Mouse (Mus musculus) Muller cell, postnatal 12 days (primary cell): ENCODE measurements around the gene Ifnar1.

Source experiments
- DNase-seq: peaks from one replicate; pipeline ENCODE4 v3.0.0-alpha.2; 2015; ENCODE audit errors: inconsistent ontology term

The Ifnar1 gene

DNA sequence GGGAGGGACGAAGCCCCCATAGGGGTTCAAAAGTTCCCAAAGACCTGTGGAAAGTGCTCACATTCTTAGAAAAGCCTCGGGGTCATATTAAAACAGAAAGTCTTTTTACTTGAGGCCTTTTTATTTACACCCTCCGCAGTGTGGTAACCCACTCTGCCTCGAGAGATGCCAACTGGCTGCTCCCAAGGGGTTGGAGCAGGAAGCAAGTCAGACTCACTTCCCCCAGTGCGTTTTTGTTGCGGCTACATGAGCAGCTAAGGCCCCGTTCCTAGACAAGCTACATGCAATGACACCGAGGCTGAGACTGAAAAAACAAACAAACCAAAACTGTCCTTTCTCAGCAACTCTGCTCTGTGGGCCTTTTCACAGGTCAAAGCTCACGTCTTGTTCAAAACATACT, 53.5 kb downstream of the Ifnar1 start:
- DNase-seq: no peak

DNA sequence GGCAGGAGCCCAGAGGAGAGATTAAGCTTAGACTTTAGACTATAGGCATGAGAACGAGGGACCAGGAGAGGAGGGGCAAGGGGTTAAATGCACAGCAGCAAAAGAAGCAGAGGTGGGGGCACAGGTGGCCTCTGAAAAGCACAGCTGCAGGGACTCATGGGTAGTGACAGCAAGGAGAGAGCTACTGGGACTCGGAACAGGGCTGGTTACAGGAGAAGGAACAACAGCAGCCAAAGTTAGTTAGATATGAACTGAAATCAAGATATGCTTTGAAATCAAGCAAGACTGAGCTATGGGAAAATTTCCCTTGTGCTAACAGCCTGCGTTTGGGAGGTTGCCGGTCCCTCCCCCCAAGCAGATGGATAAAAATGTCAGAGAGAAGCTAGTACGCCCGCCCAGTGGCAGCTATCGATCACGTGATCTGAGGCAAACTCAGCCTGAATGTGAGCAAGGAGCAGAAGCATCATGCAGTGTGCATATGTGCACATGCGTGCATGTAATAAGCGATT, 56.6 kb downstream of the Ifnar1 start:
- DNase-seq: no peak

DNA sequence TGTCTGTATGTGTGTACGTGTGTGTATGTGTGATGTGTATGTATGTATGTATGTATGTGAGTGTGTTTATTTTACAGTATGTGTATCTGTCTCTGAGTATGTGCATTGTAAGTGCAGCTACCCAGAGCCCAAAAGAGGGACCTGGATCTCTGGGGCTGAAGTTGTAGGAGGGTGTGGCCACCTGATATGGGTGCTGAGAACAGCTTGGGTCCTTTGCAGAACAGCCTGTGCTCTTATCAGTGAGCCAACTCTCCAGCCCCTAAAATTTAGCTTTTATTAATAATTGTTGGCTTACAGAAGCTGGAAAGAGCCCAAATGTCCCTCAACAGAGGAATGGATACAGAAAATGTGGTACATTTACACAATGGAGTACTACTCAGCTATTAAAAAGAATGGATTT, 58.6 kb downstream of the Ifnar1 start:
- DNase-seq: no peak

DNA sequence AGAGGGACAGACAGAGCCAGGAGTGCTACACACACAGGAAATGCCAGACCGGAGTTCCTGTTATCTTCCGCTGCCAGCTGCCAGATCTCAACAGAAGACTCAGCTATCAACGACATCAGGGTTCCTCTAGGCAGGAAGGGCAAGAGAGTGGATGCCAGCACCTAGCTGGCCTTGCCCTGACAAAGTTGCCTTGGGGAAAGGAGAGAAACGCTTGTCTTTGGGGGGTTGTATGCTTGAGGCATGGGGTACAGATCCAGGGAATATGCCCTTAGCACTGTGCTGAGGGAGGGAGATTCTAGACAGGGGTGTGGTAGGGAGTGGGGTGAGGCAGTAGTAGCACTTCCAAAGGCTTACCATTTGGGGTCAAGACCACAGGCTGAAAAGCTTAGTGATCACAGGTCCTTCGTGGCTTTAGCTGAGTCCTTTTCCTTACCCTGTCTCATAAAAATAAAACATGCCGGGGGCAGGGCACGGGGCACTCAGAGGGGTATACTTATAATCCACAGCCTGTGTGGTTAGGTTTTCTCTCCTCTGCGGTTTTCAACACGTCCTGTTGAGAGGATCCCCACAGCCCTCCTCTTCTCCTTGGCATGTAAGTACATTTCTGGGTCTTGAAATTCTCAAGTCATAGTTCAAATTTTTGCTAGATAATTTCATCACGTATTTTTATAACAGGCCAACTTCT, 60.7 kb downstream of the Ifnar1 start:
- DNase-seq: no peak

DNA sequence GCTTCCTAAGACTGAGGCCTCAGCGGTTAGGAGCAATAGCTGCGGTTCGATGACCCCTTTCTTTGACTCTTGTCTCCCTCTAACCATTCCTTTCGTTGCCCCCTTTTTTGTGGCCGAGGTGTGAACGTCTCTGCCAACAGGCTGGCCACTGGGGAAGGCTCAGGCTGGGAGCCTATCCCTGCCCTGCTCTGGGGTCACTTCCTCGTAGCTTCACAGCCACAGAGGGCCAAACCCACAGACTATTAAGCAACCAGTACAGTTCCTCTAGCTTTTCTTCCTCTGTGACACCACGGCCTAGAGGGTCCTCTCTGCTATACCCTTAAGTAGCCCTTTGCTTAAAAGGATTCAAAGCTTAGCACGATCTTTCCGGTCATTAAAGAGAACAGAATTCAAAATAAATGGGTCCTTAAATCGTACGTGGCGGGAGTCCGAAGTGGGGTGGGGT, 61.4 kb downstream of the Ifnar1 start:
- peak; percentile 49 for DNase-seq

DNA sequence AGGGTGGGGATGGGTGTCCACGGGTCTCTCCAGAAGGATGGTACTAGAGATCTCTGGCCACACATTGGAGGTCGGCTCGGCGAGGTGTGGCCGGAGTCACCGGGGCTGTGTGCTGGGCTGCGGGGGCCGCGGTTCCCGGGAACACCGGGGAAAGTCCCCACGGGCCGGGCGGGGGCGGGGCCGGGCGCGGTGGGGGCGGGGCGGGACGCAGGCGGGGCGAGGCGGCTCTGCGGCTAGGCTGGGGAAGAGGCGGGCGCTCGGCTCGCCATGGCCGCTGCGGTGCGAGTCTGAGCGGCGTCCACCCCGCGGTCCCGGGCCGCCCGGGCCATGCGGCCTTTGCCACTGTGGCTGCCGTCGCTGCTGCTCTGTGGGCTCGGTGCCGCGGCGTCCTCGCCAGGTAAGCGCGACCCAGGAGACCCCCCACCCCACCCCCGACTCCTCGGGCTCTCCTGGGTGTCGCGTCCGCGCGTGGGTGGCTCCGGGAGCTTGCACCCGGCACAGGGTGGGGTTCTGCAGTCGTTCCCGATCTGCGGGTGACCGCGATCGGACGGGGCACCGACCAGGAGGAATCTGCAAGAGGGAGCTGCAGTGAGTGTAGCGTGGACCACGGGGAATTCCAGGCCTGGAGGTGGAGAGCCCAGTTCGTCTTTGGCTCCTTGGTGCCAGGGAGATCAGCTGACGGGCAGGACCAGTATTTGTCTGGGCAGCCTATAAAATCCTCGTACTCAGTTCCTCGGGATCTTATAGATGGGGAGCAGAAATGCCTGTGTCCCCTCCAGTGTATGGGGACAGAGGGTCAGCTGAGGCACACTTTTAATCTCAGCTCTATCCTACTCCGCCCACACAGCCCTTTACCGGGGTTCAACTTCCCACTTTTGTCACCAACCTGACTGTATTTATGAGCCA, 62.1 kb downstream of the Ifnar1 start, which contains the start of gene Ifngr2:
Ifngr2 (plus strand) TSS at position 237 of the 906 bp plus-strand sequence.
- DNase-seq: peak; percentile 65

DNA sequence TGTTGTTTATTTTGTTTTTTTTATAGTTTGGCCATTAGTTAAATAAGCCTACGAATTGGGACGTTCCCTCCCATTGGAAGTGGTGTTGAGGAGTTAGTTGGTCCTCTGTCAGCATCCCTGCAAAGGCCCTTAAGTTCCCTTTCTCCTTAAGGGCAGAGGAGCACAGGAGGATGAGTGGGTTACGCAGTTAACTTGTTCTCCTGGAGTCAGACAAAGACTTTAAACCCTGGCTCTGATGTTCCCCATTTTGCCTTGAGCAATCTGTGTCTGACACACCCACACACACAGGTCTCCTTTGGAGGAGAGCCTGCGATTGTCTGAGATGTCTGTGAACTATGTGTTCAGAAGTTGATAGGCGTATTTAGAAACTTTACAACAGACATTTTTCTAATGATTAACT, 62.9 kb downstream of the Ifnar1 start:
- no peak for DNase-seq

DNA sequence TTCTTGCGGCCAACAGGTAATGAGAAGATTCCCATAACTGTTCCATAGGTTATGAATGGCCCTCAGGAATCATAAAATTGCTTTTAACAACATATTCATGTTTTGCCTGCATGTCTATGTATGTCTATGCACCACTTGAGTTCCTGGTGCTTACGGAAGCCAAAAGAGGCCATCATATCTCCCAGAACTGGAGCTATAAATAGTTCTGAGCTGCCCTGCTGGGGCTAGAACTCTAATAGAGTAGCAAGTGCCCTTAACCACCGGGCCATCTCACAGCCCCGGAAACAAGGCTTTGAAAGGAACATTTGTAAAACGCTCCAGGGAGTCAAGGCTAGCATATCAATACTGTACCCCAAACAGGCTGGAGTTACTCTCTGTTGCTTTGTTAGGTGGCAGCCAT, 63.5 kb downstream of the Ifnar1 start:
- no peak for DNase-seq

DNA sequence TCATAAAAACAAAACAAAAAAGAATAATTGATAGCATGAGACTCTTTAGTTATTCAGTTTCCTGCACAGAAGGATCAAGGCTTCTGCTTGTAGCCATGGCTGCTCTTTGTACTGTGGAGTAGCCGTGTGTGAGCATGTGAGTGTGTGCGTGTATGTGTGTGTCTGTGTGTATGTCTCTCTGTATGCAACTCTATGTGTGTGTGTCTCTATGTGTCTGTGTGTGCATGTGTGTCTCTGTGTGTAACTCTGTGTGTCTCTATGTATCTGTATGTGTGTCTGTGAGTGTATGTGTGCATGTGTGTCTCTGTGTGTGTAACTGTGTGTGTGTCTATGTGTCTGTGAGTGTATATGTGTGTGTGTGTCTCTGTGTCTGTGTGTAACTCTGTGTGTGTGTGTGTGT, 64.0 kb downstream of the Ifnar1 start:
- no peak for DNase-seq

DNA sequence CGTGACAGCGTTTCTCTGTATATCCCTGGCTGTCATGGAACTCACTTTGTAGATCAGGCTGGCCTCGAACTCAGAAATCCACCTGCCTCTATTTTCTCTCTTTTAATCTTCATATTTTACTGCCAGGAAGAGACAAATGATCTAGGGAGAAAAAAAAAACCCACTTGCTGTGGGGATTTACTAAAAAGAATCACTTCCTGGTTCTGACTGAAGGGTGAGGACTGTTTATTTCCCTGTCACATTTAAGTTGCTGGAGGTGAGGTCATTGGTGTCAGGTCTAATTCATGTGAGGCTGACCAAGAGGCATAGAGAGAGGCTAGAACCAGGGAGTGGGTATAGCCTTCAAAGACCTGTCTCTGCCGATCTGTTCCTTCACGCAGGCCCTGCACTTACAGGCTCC, 64.6 kb downstream of the Ifnar1 start:
- no peak for DNase-seq

DNA sequence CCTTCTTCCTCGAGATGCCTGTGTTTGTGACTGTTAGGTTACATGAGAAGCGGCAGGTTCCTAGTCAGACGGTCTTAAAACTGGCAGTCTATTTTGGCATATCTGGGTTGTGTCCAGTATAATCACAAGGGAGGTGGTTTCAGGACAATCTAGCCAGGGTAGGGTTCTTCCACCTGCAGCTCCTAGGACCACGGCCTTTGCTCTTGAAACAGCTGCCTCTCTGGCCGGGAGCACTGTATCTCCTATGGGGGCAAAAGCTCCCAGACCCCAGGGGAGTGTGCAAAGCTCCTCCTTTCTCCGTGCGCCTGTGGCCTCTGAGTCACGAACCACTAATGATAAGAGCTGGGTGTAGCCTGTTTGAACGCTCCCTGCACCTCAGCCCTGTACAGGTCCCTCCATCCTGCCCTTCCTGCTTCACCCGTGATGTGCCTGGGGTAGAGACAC, 66.1 kb downstream of the Ifnar1 start:
- DNase-seq: no peak

DNA sequence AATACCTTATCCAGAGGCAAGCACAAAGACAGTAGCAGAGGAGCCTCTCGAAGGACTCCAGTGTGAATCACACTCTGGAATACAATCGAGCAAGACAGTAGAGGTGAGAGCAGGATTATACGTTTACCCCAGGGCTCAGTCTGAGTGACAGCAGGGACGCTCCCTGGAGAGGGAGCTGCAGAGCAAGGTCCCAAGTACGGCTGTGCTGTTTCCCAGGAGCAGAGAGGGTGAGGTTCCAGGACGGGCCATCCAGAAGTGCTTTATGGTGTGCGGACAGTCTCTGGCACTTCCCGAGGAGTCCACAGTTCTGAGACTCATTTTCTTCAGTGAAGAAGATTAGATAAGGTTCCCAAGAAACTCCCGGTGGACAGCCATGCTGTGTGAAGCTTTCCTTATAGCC, 67.0 kb downstream of the Ifnar1 start:
- DNase-seq: no peak

DNA sequence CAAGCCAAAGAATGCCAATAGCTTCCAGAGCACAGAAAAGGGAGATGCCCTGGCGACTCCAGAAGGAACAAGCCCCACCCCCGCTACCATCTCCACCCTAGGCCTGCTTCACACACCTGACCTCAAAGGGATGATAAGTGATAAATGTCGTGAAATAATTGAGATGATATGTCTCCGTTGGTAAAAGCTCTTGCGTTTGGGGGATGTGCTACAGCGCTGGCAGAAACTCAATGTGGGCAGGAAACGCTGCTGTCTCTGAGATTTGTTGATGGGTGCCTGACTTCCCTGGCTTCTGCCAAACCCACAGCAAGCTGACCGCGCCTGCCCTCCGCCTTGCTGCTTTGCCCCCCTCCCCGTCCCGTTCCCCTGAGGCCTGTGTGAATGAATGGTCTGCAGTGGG, 68.6 kb downstream of the Ifnar1 start:
- DNase-seq: peak; percentile 65

DNA sequence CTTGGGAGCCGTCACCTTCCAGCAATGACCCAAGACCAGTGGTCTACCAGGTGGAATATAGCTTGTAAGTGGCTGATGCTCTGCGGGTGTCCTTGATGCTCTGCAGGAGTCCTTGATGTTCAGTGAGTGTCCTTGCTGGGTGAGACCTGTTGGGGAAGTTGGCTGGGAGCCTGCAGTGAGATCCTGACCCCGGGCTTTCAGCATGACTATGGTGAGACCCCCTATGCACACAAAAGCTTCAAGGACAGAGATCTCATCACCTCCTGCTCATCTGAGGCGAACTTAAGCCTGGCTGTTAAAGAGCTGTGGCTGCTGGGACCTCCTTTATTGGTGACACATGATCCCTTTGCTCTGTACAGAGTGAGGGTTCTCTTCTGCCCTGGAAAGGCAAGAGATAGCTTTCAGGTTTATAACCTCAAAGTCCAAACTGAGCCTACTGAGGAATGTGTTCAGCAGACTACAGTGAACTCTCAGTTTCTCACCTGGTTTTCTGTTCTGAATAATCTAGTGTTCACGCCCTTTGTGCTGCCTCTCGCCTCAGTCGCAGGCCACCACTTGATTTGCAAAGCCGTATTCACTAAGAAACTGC, 70.1 kb downstream of the Ifnar1 start:
- no peak for DNase-seq

DNA sequence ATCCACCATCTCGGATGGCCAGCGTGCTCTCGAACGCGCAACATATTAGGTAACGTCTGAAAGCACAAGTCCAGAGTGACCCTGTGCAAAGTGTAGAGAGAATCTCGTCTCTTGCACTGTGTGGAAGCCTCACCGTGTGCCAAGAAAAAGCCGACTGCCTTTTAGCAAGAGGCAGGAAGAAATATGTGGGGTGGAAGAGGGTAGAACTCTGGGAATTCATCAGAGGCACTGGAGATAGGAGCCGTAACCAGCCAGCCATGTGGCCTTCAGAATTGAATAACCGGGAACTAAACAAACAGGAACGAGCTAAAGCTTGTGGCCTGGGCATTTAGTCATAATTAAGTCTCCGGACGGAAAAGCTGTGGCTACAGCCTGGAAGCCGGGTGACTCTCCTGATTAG, 71.6 kb downstream of the Ifnar1 start:
- no peak for DNase-seq
